Mouse (Mus musculus) thymus, adult 2 months (tissue): Measurements from ENCODE around the gene Ttll5. TPM values are rescaled to one million over a fixed set of nuclear protein-coding genes. Genes with fewer than 3 reads are reported as not detected.
A peak's percentile ranks its signal among the peaks of the same experiment; 100 is the strongest.

Experiments
- DNase-seq: peaks from one replicate; pipeline ENCODE4 v3.0.0; 2021
- H3K27ac ChIP-seq: fragments of 200-500 bp; 2 replicates; pipeline ENCODE4 v1.5.1; 2012; ENCODE audit warnings: low read length, control low read depth; ENCODE audit not compliant: control insufficient read depth, insufficient read depth
- H3K27me3 ChIP-seq: fragments of 200-500 bp; 2 replicates; pipeline ENCODE4 v1.6.1; 2012; ENCODE audit warnings: mild to moderate bottlenecking, low read length, moderate library complexity, mixed read lengths; ENCODE audit not compliant: control insufficient read depth, insufficient read depth
- H3K36me3 ChIP-seq: fragments of 200-500 bp; 2 replicates; pipeline ENCODE4 v1.6.1; 2012; ENCODE audit warnings: mild to moderate bottlenecking, low read length, moderate library complexity; ENCODE audit not compliant: control insufficient read depth, insufficient read depth
- H3K4me1 ChIP-seq: fragments of 200-500 bp; replicated peaks from 2 replicates; pipeline ENCODE4 v1.6.1; 2012; ENCODE audit warnings: low read length; ENCODE audit not compliant: control insufficient read depth, insufficient read depth
- H3K4me3 ChIP-seq: fragments of 200-500 bp; 2 replicates; pipeline ENCODE4 v1.5.1; 2012; ENCODE audit warnings: mild to moderate bottlenecking, low read length, control low read depth, moderate library complexity; ENCODE audit not compliant: control insufficient read depth, insufficient read depth
- CTCF ChIP-seq: fragments of 200-500 bp; IDR thresholded peaks from 2 replicates; pipeline ENCODE4 v1.5.1; 2012; ENCODE audit warnings: mild to moderate bottlenecking, control low read depth, low read length, moderate library complexity, borderline replicate concordance; ENCODE audit not compliant: control insufficient read depth, poor library complexity, insufficient read depth; ENCODE audit errors: extremely low read depth
- POLR2A ChIP-seq: fragments of 200-500 bp; IDR thresholded peaks from 2 replicates; pipeline ENCODE4 v1.6.1; 2012; ENCODE audit warnings: mild to moderate bottlenecking, low read length, control low read depth, moderate library complexity; ENCODE audit not compliant: control insufficient read depth, poor library complexity, insufficient read depth; ENCODE audit errors: extremely low read depth
- WGBS: fragments of 180-500 bp; shearing (Covaris S2); methylation state at CpG from one replicate; pipeline ENCODE4 v1.1.7; 2018; 5-methylcytosine and 5-hydroxymethylcytosine counted together
- polyA plus RNA-seq: library from polyadenylated mRNA; depleted of rRNA; stranded (reverse); fragments of >200 nt; gene quantifications from 2 replicates; pipeline ENCODE4 v1.2.3, GENCODE M21; 2012; rRNA removed

Gene Ttll5
- polyA plus RNA-seq, 1 experiment, result 20.2 TPM

DNA sequence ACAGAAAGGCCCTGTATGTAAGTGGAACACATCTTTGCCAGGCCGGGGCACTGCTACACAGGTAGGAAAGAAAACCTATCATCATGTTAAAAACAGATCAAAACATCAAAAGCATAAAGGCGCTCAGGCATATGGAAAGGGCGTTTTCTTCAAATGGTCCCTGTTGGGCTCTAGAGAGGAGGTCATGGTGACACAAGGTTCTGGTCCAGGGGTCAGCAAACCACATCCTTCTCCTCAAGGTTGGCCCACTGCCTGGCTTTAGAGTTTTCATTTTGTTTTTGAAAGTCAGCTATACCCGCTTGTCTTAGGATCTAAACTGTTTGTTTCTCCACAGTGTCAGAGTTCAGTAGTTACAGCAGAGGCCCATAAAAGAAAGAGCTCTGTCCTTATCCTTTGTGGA, 285.1 kb downstream of the Ttll5 start:
- H3K4me3 ChIP-seq, result no peak overlapping the region
- no peaks in the 10 kb centered on the region for H3K27me3 ChIP-seq
- 87% methylated on average over 4 of the region's 4 CpGs for WGBS
- no peak overlapping the region for H3K27ac ChIP-seq
- no peaks in the 10 kb centered on the region for H3K36me3 ChIP-seq
- no peaks in the 10 kb centered on the region for H3K4me1 ChIP-seq
- TF ChIP-seq POLR2A, result no peak
- TF ChIP-seq CTCF, result no peak
- no peak for DNase-seq

GRCm38 (mm10) chr12:86110637-86111036, 286.2 kb downstream of the Ttll5 start:
- DNase-seq, result peak; percentile 39
- Histone ChIP-seq H3K36me3 (no peaks in the 10 kb centered on the region), H3K4me1 (no peaks in the 10 kb centered on the region), H3K27ac (no peak overlapping the region), H3K27me3 (no peaks in the 10 kb centered on the region), H3K4me3 (no peak overlapping the region)
- WGBS, result 99% methylated on average over 2 of the region's 2 CpGs
- TF ChIP-seq POLR2A (no peak), CTCF (no peak)

Other genes with a start within 250 kb of the Ttll5 start
- gene Jdp2, start 225.6 kb upstream of the Ttll5 start, polyA plus RNA-seq, result 3.1 and 3.5 TPM in 2 replicates
- gene Batf, start 138.0 kb upstream of the Ttll5 start, polyA plus RNA-seq, result 13.3 and 14.9 TPM in 2 replicates
- gene Flvcr2, start 78.1 kb upstream of the Ttll5 start, polyA plus RNA-seq, result 0.22 and 0.47 TPM in 2 replicates
- gene Erg28, start 109 bp upstream of the Ttll5 start, polyA plus RNA-seq, result 41.4 and 44.4 TPM in 2 replicates